Mouse (Mus musculus) hindbrain, embryonic 16.5 days (tissue): ENCODE results near the gene Cracr2a. TPM values are rescaled to one million over a fixed set of nuclear protein-coding genes. Genes with fewer than 3 reads are reported as not detected.

ENCODE experiments used
- ATAC-seq: fragments of 200-750 bp; cut with Nextera tagmentation; 2 replicates; pipeline ENCODE4 v1.8.0; 2017; ENCODE audit warnings: moderate TSS enrichment, moderate library complexity
- H3K27ac ChIP-seq: fragments of 300-500 bp; sonication (generic); 2 replicates; pipeline ENCODE4 v1.5.1; 2014; ENCODE audit warnings: low read depth, mild to moderate bottlenecking, control low read depth, low read length, moderate library complexity
- H3K27me3 ChIP-seq: fragments of 300-500 bp; sonication (generic); replicated peaks from 2 replicates; pipeline ENCODE4 v1.6.1; 2014; ENCODE audit warnings: low read length; ENCODE audit not compliant: control insufficient read depth, insufficient read depth
- H3K36me3 ChIP-seq: fragments of 300-500 bp; sonication (generic); 2 replicates; pipeline ENCODE4 v1.6.1; 2014; ENCODE audit warnings: mild to moderate bottlenecking, low read length, moderate library complexity, mixed read lengths; ENCODE audit not compliant: control insufficient read depth, insufficient read depth
- H3K4me1 ChIP-seq: fragments of 300-500 bp; sonication (generic); 2 replicates; pipeline ENCODE4 v1.6.1; 2014; ENCODE audit warnings: low read depth, low read length; ENCODE audit not compliant: control insufficient read depth, insufficient read depth
- H3K4me2 ChIP-seq: fragments of 300-500 bp; sonication (generic); 2 replicates; pipeline ENCODE4 v1.6.1; 2014; ENCODE audit warnings: mild to moderate bottlenecking, low read length, control low read depth, moderate library complexity
- H3K4me3 ChIP-seq: fragments of 300-500 bp; sonication (generic); 2 replicates; pipeline ENCODE4 v1.5.1; 2014; ENCODE audit warnings: mild to moderate bottlenecking, low read length, control low read depth, moderate library complexity
- H3K9ac ChIP-seq: fragments of 300-500 bp; sonication (generic); 2 replicates; pipeline ENCODE4 v1.6.1; 2014; ENCODE audit warnings: low read depth, mild to moderate bottlenecking, control low read depth, low read length, moderate library complexity
- H3K9me3 ChIP-seq: fragments of 300-500 bp; sonication (generic); 2 replicates; pipeline ENCODE4 v1.6.1; 2014; ENCODE audit warnings: mild to moderate bottlenecking, low read length, moderate library complexity; ENCODE audit not compliant: control insufficient read depth
- WGBS: fragments of 180-500 bp; shearing (Covaris S2); extraction: QIAGEN DNeasy Blood & Tissue Kit; methylation state at CpG from one replicate; pipeline ENCODE4 v1.1.7; 2014; 5-methylcytosine and 5-hydroxymethylcytosine counted together
- polyA plus RNA-seq: library from polyadenylated mRNA; unstranded; fragments of >200 nt; fragmentation: Nextera tagmentation; extraction: Ambion mirVana; gene quantifications from 2 replicates; pipeline ENCODE4 v1.2.1, GENCODE M21; 2015

Gene Cracr2a
- polyA plus RNA-seq, 1 experiment from 2014 or later = 1.2 TPM

GRCm38 (mm10) chr6:127578316-127578715 lies 17.2 kb downstream of the Cracr2a start:
- no peak overlapping the region for H3K4me3 ChIP-seq
- H3K9ac ChIP-seq = no peak overlapping the region
- H3K36me3 ChIP-seq = no peaks in the 10 kb centered on the region
- H3K27me3 ChIP-seq = no peaks in the 10 kb centered on the region
- no peak overlapping the region for H3K4me2 ChIP-seq
- peaks cover 11% of the 10 kb centered on the region for H3K4me1 ChIP-seq
- ATAC-seq = no peak
- 65% methylated on average over 7 of the region's 7 CpGs for WGBS
- no peak overlapping the region for H3K27ac ChIP-seq
- H3K9me3 ChIP-seq = no peaks in the 10 kb centered on the region

DNA sequence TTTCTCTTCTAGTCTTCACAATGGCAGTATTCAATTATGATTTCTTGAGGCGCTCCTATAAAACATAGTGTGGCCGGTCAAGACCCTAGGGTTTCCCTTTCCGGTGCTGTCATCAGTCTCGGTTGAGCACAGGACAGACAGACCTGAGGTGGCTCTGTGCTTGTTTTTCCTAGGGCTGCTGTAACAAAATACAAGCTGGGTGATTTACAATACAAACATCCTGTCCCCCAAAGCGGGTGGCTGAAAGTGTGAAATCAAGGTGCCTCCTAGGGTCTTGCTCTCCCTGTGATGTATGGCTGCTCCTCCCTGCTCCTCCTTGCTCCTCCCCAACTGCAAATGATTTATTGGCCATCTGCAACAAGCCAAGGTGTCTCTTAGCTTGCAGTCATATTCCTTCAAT lies 17.7 kb downstream of the Cracr2a start:
- ATAC-seq = no peak
- WGBS = 71% methylated on average over 5 of the region's 5 CpGs
- H3K9ac ChIP-seq = no peak overlapping the region
- no peaks in the 10 kb centered on the region for H3K9me3 ChIP-seq
- H3K27me3 ChIP-seq = no peaks in the 10 kb centered on the region
- no peak overlapping the region for H3K4me2 ChIP-seq
- no peak overlapping the region for H3K4me3 ChIP-seq
- peaks cover 11% of the 10 kb centered on the region for H3K4me1 ChIP-seq
- H3K36me3 ChIP-seq = no peaks in the 10 kb centered on the region
- no peak overlapping the region for H3K27ac ChIP-seq

- no peak for ATAC-seq
- Histone ChIP-seq H3K27ac (no peak overlapping the region), H3K4me1 (peaks cover 11% of the 10 kb centered on the region), H3K9me3 (no peaks in the 10 kb centered on the region), H3K36me3 (no peaks in the 10 kb centered on the region), H3K4me3 (no peak overlapping the region), H3K27me3 (no peaks in the 10 kb centered on the region), H3K9ac (peak overlapping the region; percentile 2; the same call in 1 of the 2 replicates), H3K4me2 (peak overlapping the region; percentile 53)
- WGBS = 39% methylated on average over 12 of the region's 12 CpGs
Measured at GRCm38 (mm10) chr6:127581915-127582314, 20.8 kb downstream of the Cracr2a start.

DNA sequence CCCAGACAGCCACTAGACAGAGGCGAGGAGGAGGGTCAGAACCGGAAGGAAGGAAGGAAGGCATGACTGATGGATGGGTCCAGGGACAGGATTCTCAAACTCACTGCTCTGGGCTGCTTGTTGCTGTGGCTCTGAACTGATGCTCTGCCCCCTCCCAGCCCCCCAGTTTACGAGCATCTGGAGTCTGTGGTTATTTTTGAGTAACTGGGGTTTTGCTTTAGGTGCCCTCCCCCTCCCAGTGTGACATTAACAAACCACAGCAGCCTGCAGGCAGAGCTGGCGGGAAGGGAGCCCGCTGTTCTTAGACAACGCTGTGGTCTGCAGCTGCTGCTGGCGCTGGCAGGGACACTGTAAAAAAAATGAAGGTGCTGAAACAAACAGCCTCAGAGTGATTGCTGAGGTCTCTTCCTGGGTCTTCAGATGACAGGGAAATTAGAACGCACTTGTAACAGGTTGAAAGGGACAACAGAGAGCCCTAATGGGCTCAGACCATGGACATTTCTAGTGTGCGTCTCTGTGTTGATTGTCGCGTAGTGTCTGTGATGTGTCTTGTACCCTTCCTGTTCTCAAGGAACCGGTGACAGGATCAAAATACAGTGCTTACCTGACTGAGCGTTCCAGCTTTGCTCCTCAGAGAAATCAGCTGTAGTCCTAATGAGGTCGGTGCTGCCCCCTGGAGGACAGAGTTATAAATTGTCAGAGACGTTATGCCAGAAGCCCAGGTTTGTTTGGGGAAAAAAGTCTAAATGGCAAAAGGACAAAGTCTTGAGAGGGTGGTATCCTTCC lies 21.4 kb downstream of the Cracr2a start:
- peaks cover 11% of the 10 kb centered on the region for H3K4me1 ChIP-seq
- ATAC-seq = peak; percentile 73
- 6% methylated on average over 15 of the region's 15 CpGs for WGBS
- peak overlapping the region; percentile 11; the same call in 1 of the 2 replicates for H3K27ac ChIP-seq
- no peaks in the 10 kb centered on the region for H3K27me3 ChIP-seq
- peak overlapping the region; percentile 2 for H3K9ac ChIP-seq
- H3K4me3 ChIP-seq = peak overlapping the region; percentile 20
- H3K4me2 ChIP-seq = peak overlapping the region; percentile 53
- no peaks in the 10 kb centered on the region for H3K9me3 ChIP-seq
- H3K36me3 ChIP-seq = no peaks in the 10 kb centered on the region

GRCm38 (mm10) chr6:127591467-127591866 lies 30.3 kb downstream of the Cracr2a start:
- WGBS = 69% methylated on average over 3 of the region's 3 CpGs
- Histone ChIP-seq H3K27ac (no peak overlapping the region), H3K36me3 (no peaks in the 10 kb centered on the region), H3K4me3 (no peak overlapping the region), H3K9ac (no peak overlapping the region), H3K4me2 (no peak overlapping the region), H3K9me3 (no peaks in the 10 kb centered on the region), H3K4me1 (peaks cover 3% of the 10 kb centered on the region; the same call in 1 of the 2 replicates), H3K27me3 (no peaks in the 10 kb centered on the region)
- no peak for ATAC-seq

DNA sequence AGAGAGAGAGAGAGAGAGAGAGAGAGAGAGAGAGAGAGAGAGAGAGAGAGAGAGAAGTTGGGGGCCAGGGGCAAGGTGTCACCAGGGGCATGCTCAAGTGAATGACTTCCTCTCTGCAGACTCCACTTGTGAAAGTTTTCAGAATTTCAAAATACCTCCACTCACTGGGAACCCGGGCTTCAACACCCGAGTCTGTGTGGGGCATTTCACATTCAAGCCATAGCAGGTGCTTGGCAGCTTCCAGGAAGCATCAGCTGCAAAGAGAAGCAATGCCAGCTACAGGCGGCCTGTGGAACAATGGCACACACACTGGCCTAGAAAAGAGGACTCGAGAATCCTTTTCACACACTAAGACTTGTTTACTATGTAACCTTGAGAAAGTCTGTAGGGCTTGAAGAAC lies 32.3 kb downstream of the Cracr2a start:
- peaks cover 3% of the 10 kb centered on the region; the same call in 1 of the 2 replicates for H3K4me1 ChIP-seq
- H3K36me3 ChIP-seq = no peaks in the 10 kb centered on the region
- H3K27me3 ChIP-seq = no peaks in the 10 kb centered on the region
- no peaks in the 10 kb centered on the region for H3K9me3 ChIP-seq
- no peak overlapping the region for H3K9ac ChIP-seq
- ATAC-seq = peak; percentile 49; the same call in 1 of the 2 replicates
- H3K27ac ChIP-seq = no peak overlapping the region
- no peak overlapping the region for H3K4me3 ChIP-seq
- WGBS = 40% methylated on average over 4 of the region's 4 CpGs
- H3K4me2 ChIP-seq = no peak overlapping the region

- peaks cover 4% of the 10 kb centered on the region; the same call in 1 of the 2 replicates for H3K9me3 ChIP-seq
- H3K36me3 ChIP-seq = no peaks in the 10 kb centered on the region
- 58% methylated on average over 6 of the region's 6 CpGs for WGBS
- peaks cover 3% of the 10 kb centered on the region; the same call in 1 of the 2 replicates for H3K4me1 ChIP-seq
- no peak overlapping the region for H3K27ac ChIP-seq
- no peak overlapping the region for H3K4me3 ChIP-seq
- no peak overlapping the region for H3K4me2 ChIP-seq
- no peak for ATAC-seq
- no peaks in the 10 kb centered on the region for H3K27me3 ChIP-seq
- H3K9ac ChIP-seq = no peak overlapping the region
Measured at GRCm38 (mm10) chr6:127599280-127599679, 38.1 kb downstream of the Cracr2a start.

DNA sequence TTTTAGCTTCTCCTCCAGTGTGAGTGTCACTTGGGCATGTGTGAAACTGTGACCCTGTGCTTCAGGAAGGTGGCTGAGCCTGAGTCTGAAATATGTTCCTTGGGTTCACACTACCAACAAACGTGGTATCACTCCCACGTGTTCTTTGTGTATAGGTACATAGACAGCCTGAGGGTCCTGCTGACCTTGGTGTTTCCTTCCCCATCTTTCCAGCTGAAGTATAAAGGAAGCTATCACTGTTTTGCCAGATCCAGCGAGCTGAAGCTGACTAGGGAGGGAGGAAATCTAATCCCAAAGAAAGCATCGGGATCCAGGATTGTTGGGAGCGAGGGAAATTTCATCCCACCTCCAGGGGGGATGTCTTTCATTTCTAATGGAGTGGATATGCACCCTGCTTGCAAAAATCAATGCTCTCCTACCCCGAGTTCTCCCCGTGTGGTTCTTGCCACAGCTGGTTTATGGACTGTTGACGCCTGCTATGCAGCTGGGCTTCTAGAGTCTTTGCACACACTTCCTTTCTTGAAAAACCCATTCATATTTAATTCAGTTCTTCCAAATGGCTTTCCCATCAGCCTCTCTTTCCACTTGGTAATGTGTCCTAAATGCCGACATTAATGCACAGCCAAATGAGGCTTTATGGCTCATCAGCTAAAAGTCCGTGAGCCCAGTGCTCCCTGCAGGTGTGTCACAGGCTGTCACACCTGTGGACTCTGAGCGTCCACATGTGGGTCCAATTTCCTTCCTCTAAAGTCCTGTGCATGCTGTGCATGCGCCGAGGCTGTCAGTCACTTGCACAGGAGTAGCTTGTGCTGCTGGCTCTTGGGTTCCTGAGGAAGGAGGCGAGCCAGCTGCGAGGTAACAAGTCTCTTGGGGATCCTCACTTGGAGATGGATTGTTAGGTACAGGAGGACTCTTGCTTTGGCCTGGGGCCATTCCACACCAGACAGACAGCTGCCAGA lies 44.2 kb downstream of the Cracr2a start:
- Histone ChIP-seq H3K27me3 (no peaks in the 10 kb centered on the region), H3K4me3 (no peak overlapping the region), H3K9me3 (peaks cover 4% of the 10 kb centered on the region; the same call in 1 of the 2 replicates), H3K9ac (no peak overlapping the region), H3K4me2 (no peak overlapping the region), H3K27ac (0 out of 2 replicates have a peak overlapping the region, but pooled peaks have one; percentile 3), H3K4me1 (peaks cover 3% of the 10 kb centered on the region; the same call in 1 of the 2 replicates), H3K36me3 (no peaks in the 10 kb centered on the region)
- no peak for ATAC-seq
- 59% methylated on average over 15 of the region's 15 CpGs for WGBS

GRCm38 (mm10) chr6:127609673-127610072 lies 48.5 kb downstream of the Cracr2a start:
- Histone ChIP-seq H3K4me2 (no peak overlapping the region), H3K36me3 (no peaks in the 10 kb centered on the region), H3K9ac (no peak overlapping the region), H3K9me3 (no peaks in the 10 kb centered on the region), H3K4me1 (peaks cover 8% of the 10 kb centered on the region), H3K27ac (no peak overlapping the region), H3K27me3 (no peaks in the 10 kb centered on the region), H3K4me3 (no peak overlapping the region)
- no peak for ATAC-seq
